Mouse (Mus musculus) CH12.LX (cell line): ENCODE measurements at regions not wholly inside any gene's neighbourhood (a gene's known extent, or its start where the extent isn't known, plus 50 kb on each side); places are given as distances from the start of the nearest gene placed in this dataset.

ENCODE experiments used
- DNase-seq: peaks from one replicate; pipeline ENCODE4 v3.0.0-alpha.2; 2013; ENCODE audit errors: extremely low read depth
- H3K27ac ChIP-seq: 2 replicates; pipeline ENCODE4 v1.5.1; 2012; ENCODE audit warnings: low read depth, mild to moderate bottlenecking, control low read depth, moderate library complexity; ENCODE audit not compliant: insufficient read depth
- H3K27me3 ChIP-seq: replicated peaks from 2 replicates; pipeline ENCODE3; 2012; ENCODE audit warnings: inconsistent platforms
- H3K36me3 ChIP-seq, 2 experiments: replicated peaks in 1 of 2; 2 replicates each; pipeline versions ENCODE3 to v1.6.1; 2012; ENCODE audit warnings: inconsistent platforms in 1 of 2, low read length in 1 of 2, mild to moderate bottlenecking in 1 of 2, mixed read lengths in 1 of 2, moderate library complexity in 1 of 2; ENCODE audit not compliant: control insufficient read depth in 1 of 2, insufficient read depth in 1 of 2
- H3K4me1 ChIP-seq, 2 experiments: 2 replicates each; pipeline ENCODE4 v1.6.1; 2012; ENCODE audit warnings: inconsistent platforms in 1 of 2, moderate library complexity in 1 of 2; ENCODE audit not compliant: insufficient read depth in 2 of 2, control insufficient read depth in 1 of 2
- H3K4me2 ChIP-seq: 2 replicates; pipeline ENCODE4 v1.6.1; 2012; ENCODE audit warnings: low read depth, mild to moderate bottlenecking, control low read depth; ENCODE audit not compliant: poor library complexity, insufficient read depth, severe bottlenecking
- H3K4me3 ChIP-seq, 3 experiments: fragments of 150-350 bp in 1 of 3; sonication (generic) in 1 of 3; replicated peaks in 1 of 3; 2 replicates each; pipeline versions ENCODE3 to v1.5.1; 2011 to 2012; ENCODE audit warnings: low read depth in 2 of 3, low read length in 2 of 3, mild to moderate bottlenecking in 2 of 3, moderate library complexity in 2 of 3, control low read depth in 1 of 3, improper control_type of control experiment in 1 of 3, inconsistent platforms in 1 of 3, mixed read lengths in 1 of 3; ENCODE audit not compliant: poor library complexity in 1 of 3
- H3K79me2 ChIP-seq: replicated peaks from 2 replicates; pipeline ENCODE4 v1.6.1; 2012; ENCODE audit warnings: mild to moderate bottlenecking, moderate library complexity; ENCODE audit not compliant: control insufficient read depth, poor library complexity, insufficient read depth, severe bottlenecking; ENCODE audit errors: extremely low read depth
- H3K9ac ChIP-seq: 2 replicates; pipeline ENCODE4 v1.6.1; 2012; ENCODE audit warnings: low read depth, mild to moderate bottlenecking, control low read depth, moderate library complexity; ENCODE audit not compliant: insufficient read depth
- H3K9me3 ChIP-seq: replicated peaks from 2 replicates; pipeline ENCODE3; 2012; ENCODE audit warnings: low read length, inconsistent platforms, mixed read lengths
- BHLHE40 ChIP-seq: IDR thresholded peaks from 2 replicates; pipeline ENCODE4 v1.6.1; 2011; ENCODE audit warnings: mild to moderate bottlenecking, low read depth, low read length, improper control_type of control experiment
- CHD1 ChIP-seq: IDR thresholded peaks from 2 replicates; pipeline ENCODE4 v1.6.1; 2012; ENCODE audit warnings: low read depth, low read length, improper control_type of control experiment, inconsistent platforms
- CHD2 ChIP-seq: IDR thresholded peaks from 2 replicates; pipeline ENCODE4 v1.6.1; 2011; ENCODE audit warnings: low read length, improper control_type of control experiment
- CTCF ChIP-seq, 2 experiments: IDR thresholded peaks in 1 of 2; conservative IDR thresholded peaks in 1 of 2; 2 replicates each; pipeline ENCODE4 v1.5.1; 2011 to 2012; ENCODE audit warnings: low read depth in 2 of 2, low read length in 2 of 2, improper control_type of control experiment in 1 of 2, inconsistent platforms in 1 of 2, mild to moderate bottlenecking in 1 of 2, moderate library complexity in 1 of 2
- E2F4 ChIP-seq: IDR thresholded peaks from 2 replicates; pipeline ENCODE4 v1.6.1; 2011; ENCODE audit warnings: low read depth, low read length, improper control_type of control experiment; ENCODE audit not compliant: insufficient replicate concordance
- ELF1 ChIP-seq: IDR thresholded peaks from 2 replicates; pipeline ENCODE4 v1.6.1; 2014; ENCODE audit warnings: low read depth, mild to moderate bottlenecking, inconsistent platforms, low read length, improper control_type of control experiment
- EP300 ChIP-seq: IDR thresholded peaks from 2 replicates; pipeline ENCODE4 v1.6.1; 2011; ENCODE audit warnings: low read length, improper control_type of control experiment
- ETS1 ChIP-seq: conservative IDR thresholded peaks from 2 replicates; pipeline ENCODE4 v1.6.1; 2012; ENCODE audit warnings: low read depth, mild to moderate bottlenecking, inconsistent platforms, low read length, improper control_type of control experiment, moderate library complexity
- GABPA ChIP-seq: IDR thresholded peaks from 2 replicates; pipeline ENCODE4 v1.6.1; 2012; ENCODE audit warnings: low read depth, low read length, improper control_type of control experiment, inconsistent platforms; ENCODE audit not compliant: insufficient replicate concordance
- HCFC1 ChIP-seq: IDR thresholded peaks from 2 replicates; pipeline ENCODE4 v1.6.1; 2012; ENCODE audit warnings: low read depth, mild to moderate bottlenecking, inconsistent platforms, low read length, improper control_type of control experiment
- JUN ChIP-seq: IDR thresholded peaks from 2 replicates; pipeline ENCODE4 v1.6.1; 2011; ENCODE audit warnings: low read depth, mild to moderate bottlenecking, low read length, improper control_type of control experiment, moderate library complexity; ENCODE audit not compliant: insufficient read depth
- JUND ChIP-seq: conservative IDR thresholded peaks from 2 replicates; pipeline ENCODE4 v1.6.1; 2011; ENCODE audit warnings: low read depth, low read length, improper control_type of control experiment
- KAT2A ChIP-seq: IDR thresholded peaks from 2 replicates; pipeline ENCODE4 v1.6.1; 2012; ENCODE audit warnings: low read length, improper control_type of control experiment, inconsistent platforms; ENCODE audit not compliant: insufficient replicate concordance
- MAFK ChIP-seq: IDR thresholded peaks from 2 replicates; pipeline ENCODE4 v1.6.1; 2011; ENCODE audit warnings: low read length, improper control_type of control experiment; ENCODE audit not compliant: insufficient replicate concordance
- MAX ChIP-seq: IDR thresholded peaks from 2 replicates; pipeline ENCODE4 v1.6.1; 2011; ENCODE audit warnings: low read length, improper control_type of control experiment
- MAZ ChIP-seq: IDR thresholded peaks from 2 replicates; pipeline ENCODE4 v1.6.1; 2012; ENCODE audit warnings: low read depth, mild to moderate bottlenecking, inconsistent platforms, low read length, improper control_type of control experiment, moderate library complexity
- MEF2A ChIP-seq: IDR thresholded peaks from 2 replicates; pipeline ENCODE4 v1.6.1; 2014; ENCODE audit warnings: low read depth, mild to moderate bottlenecking, inconsistent platforms, low read length, improper control_type of control experiment, borderline replicate concordance
- MXI1 ChIP-seq: IDR thresholded peaks from 2 replicates; pipeline ENCODE4 v1.6.1; 2011; ENCODE audit warnings: mild to moderate bottlenecking, low read depth, low read length, improper control_type of control experiment
- MYC ChIP-seq: IDR thresholded peaks from 2 replicates; pipeline ENCODE4 v1.6.1; 2011; ENCODE audit warnings: low read depth, mild to moderate bottlenecking, improper control_type of control experiment, low read length
- NELFE ChIP-seq: IDR thresholded peaks from 2 replicates; pipeline ENCODE4 v1.6.1; 2011; ENCODE audit warnings: low read depth, low read length, improper control_type of control experiment
- POLR2A ChIP-seq: IDR thresholded peaks from 2 replicates; pipeline ENCODE4 v1.6.1; 2011; ENCODE audit warnings: low read depth, mild to moderate bottlenecking, improper control_type of control experiment, low read length
- POLR2AphosphoS2 ChIP-seq: IDR thresholded peaks from 2 replicates; pipeline ENCODE4 v1.6.1; 2011; ENCODE audit warnings: low read depth, low read length, improper control_type of control experiment
- RAD21 ChIP-seq: IDR thresholded peaks from 2 replicates; pipeline ENCODE4 v1.6.1; 2011; ENCODE audit warnings: low read depth, mild to moderate bottlenecking, low read length, improper control_type of control experiment, moderate library complexity
- RCOR1 ChIP-seq: conservative IDR thresholded peaks from 2 replicates; pipeline ENCODE4 v1.6.1; 2012; ENCODE audit warnings: low read depth, mild to moderate bottlenecking, inconsistent platforms, low read length, improper control_type of control experiment
- SIN3A ChIP-seq: IDR thresholded peaks from 2 replicates; pipeline ENCODE4 v1.6.1; 2012; ENCODE audit warnings: low read length, improper control_type of control experiment, inconsistent platforms
- TBP ChIP-seq: conservative IDR thresholded peaks from 2 replicates; pipeline ENCODE4 v1.6.1; 2011; ENCODE audit warnings: low read depth, low read length, improper control_type of control experiment
- USF2 ChIP-seq: conservative IDR thresholded peaks from 2 replicates; pipeline ENCODE4 v1.6.1; 2011; ENCODE audit warnings: low read depth, low read length, improper control_type of control experiment
- ZC3H11A ChIP-seq: IDR thresholded peaks from 2 replicates; pipeline ENCODE4 v1.6.1; 2012; ENCODE audit warnings: low read depth, mild to moderate bottlenecking, inconsistent platforms, low read length, improper control_type of control experiment
- ZMIZ1 ChIP-seq: IDR thresholded peaks from 2 replicates; pipeline ENCODE4 v1.6.1; 2012; ENCODE audit warnings: low read depth, mild to moderate bottlenecking, inconsistent platforms, low read length, improper control_type of control experiment
- ZNF384 ChIP-seq: IDR thresholded peaks from 2 replicates; pipeline ENCODE4 v1.6.1; 2012; ENCODE audit warnings: low read depth, low read length, improper control_type of control experiment, inconsistent platforms
- dilution Hi-C: fragments of 300-500 bp; cut with MboI; formaldehyde crosslinking; loops from 2 replicates; pipeline ENCODE4 v1.14.3; 2020; ENCODE audit warnings: low sequenced_read_pairs; ENCODE audit not compliant: extremely low pct_unique_long_range_greater_than_20kb, extremely low pct_ligation_motif_present
- in situ Hi-C: fragments of 300-500 bp; cut with MboI; formaldehyde crosslinking; loops from 3 replicates; pipeline ENCODE4 v1.14.3; 2019; ENCODE audit warnings: low sequenced_read_pairs, low pct_ligation_motif_present, low pct_unique_long_range_greater_than_20kb, mixed read lengths

DNA sequence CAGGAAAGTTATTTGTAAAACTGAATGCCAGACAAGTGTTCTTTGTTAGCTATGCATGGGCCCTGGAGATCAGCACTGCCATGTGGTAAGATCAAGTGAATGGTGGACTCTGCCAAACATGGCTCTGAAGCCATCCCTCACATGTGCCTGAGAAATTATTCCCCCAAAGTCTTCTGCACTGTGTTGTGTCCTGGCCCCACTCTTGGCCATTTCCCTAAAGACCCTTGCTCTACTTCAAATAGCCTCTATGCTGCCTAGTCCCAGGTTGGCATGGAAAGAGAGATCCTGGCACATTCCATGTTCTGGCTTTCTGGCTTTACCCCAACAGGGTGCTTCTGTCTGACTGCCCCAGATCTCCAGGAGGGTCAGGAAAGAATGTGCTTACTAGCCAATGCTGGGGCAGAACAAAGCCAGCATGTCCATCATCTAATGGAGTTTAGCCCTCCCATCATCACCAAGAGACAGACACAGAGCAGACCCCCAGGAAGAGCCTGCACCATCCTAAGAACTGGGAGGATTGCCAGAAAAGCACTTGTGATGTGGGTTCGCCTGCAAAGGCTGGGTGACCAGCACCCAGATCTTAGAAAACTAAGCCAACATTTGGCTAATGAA is 177.0 kb upstream of the 2610301B20Rik start:
- Histone ChIP-seq H3K4me1 (peaks cover 0 to 7% of the 10 kb centered on the region in 2 experiments; a peak in 2 of 4 replicates), H3K27me3 (no peaks in the 10 kb centered on the region), H3K79me2 (no peaks in the 10 kb centered on the region), H3K4me2 (no peak overlapping the region), H3K27ac (no peak overlapping the region), H3K9ac (no peak overlapping the region), H3K36me3 (no peaks in the 10 kb centered on the region), H3K4me3 (no peak overlapping the region), H3K9me3 (no peaks in the 10 kb centered on the region)
- DNase-seq: no peak
- in situ Hi-C loops: no loop called here
- dilution Hi-C loops: no loop called here
- TF ChIP-seq CTCF (conservative IDR thresholded peaks at IDR 0.05 in 1 of 2, IDR thresholded peaks at IDR 0.05 in 1 of 2; ENCODE audit: low read depth in 2 of 2, low read length in 2 of 2): no peak
- TF ChIP-seq ETS1: no peak
- no peak for TF ChIP-seq USF2
- TF ChIP-seq ZNF384: no peak
- no peak for TF ChIP-seq MEF2A
- TF ChIP-seq JUND: no peak
- no peak for TF ChIP-seq E2F4
- TF ChIP-seq MAFK: no peak
- no peak for TF ChIP-seq ZC3H11A
- no peak for TF ChIP-seq NELFE
- TF ChIP-seq MAX: no peak
- TF ChIP-seq MYC: no peak
- no peak for TF ChIP-seq EP300
- no peak for TF ChIP-seq GABPA
- no peak for TF ChIP-seq SIN3A
- no peak for TF ChIP-seq MAZ
- TF ChIP-seq BHLHE40: no peak
- TF ChIP-seq POLR2A: no peak
- no peak for TF ChIP-seq RAD21
- TF ChIP-seq, all 38 proteins: peak for 0

DNA sequence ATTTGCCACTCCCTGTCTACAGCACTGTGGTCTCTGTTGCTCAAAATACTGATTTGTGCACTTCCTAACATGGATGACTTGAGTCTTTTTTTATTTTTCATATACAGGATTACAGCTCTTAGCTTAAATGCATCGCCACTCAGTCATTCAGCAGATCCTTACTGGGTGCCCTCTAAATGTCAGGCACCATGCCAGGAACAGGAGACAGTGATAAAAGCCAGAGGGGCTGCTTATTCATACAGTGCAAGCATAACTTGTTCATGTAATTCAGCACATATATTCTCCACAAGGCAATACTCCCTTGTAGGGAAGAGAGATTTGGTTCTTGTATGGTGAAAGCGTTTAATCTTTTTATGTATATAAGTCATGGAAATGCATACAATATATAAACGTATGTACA is 175.7 kb upstream of the 2610301B20Rik start:
- H3K27me3 ChIP-seq: no peaks in the 10 kb centered on the region
- no peak overlapping the region for H3K9ac ChIP-seq
- no peak overlapping the region for H3K27ac ChIP-seq
- H3K9me3 ChIP-seq: no peaks in the 10 kb centered on the region
- H3K79me2 ChIP-seq: no peaks in the 10 kb centered on the region
- no peaks in the 10 kb centered on the region for H3K36me3 ChIP-seq
- peaks cover 0 to 7% of the 10 kb centered on the region in 2 experiments; a peak in 2 of 4 replicates for H3K4me1 ChIP-seq
- no peak overlapping the region for H3K4me3 ChIP-seq
- DNase-seq: no peak
- in situ Hi-C loops: no loop called here
- no peak for TF ChIP-seq RCOR1
- no peak for TF ChIP-seq JUN
- TF ChIP-seq ZC3H11A: no peak
- no peak for TF ChIP-seq TBP
- no peak for TF ChIP-seq MYC
- no peak for TF ChIP-seq CHD2
- no peak for TF ChIP-seq KAT2A
- TF ChIP-seq HCFC1: no peak
- no peak for TF ChIP-seq MXI1
- no peak for TF ChIP-seq SIN3A
- TF ChIP-seq ZNF384: no peak
- TF ChIP-seq ELF1: no peak
- TF ChIP-seq ZMIZ1: no peak
- no peak for TF ChIP-seq GABPA
- TF ChIP-seq CHD1: no peak
- no peak for TF ChIP-seq E2F4
- no peak for TF ChIP-seq JUND
- no peak for TF ChIP-seq MAZ
- TF ChIP-seq POLR2AphosphoS2: no peak
- dilution Hi-C loops: no loop called here
- H3K4me2 ChIP-seq: no peak overlapping the region
